8 mouse cellular contexts compared by ENCODE assay signal in the genomic region with DNA sequence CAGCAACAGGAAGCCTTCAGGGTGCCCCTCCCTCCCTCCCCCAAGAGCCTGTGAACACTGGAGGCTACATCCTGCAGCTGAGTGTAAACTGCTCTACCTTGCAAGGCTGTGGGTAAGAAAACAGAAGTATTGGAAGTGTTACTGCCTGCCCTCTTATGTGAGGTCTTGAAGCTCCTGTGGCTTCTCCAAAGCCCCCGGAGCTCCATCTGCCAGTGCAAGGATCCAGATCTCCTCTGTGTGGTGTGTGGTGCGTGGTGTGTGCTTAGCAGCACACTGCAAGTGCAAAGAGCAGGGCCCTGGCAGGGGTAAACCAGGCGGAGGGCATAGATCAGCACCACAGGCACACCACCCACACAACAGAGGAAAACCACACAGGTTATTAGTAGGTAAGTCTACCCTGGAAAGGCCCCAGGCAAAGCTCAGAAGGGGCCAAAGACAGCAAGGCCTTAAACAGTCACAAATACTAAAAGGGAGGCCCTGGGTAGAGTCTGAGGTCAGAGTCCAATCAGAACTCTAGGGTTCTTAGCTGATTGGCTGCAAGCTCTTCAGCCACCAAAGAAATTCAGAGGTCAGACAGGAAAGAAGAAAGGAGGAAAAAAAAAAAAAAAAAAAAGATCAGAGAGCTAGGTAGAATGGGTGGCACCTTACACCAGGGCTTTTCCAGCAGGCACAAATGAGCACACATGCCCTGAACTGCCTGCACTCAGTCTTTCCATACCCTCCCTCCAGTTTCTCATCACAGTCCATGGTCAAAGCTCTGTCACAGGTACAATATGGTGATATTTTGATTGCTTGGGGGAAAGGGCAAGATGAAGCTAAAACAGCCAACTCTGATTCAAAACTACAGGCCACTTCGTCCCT. TPM values are rescaled to one million over a fixed set of nuclear protein-coding genes. Genes with fewer than 3 reads are reported as not detected.
DNase-seq lines count a peak whose midpoint lies in the region; ATAC-seq and TF ChIP-seq lines count a peak whose summit lies in the region.

No protein-coding gene starts in this region.

- H3K4me1 ChIP-seq in MEL (ENCODE audit: control insufficient read depth in 1 of 2, insufficient read depth in 2 of 2, low read length in 2 of 2): peaks cover 7 to 37% of the 10 kb centered on the region in 2 experiments; a peak in 3 of 4 replicates
- peaks cover 23% of the 10 kb centered on the region for H3K4me1 ChIP-seq in hindbrain, embryonic 14.5 days (replicated peaks; ENCODE audit: control insufficient read depth, insufficient read depth, low read length)
- H3K4me1 ChIP-seq in liver, embryonic 13.5 days (replicated peaks): peaks cover 83% of the 10 kb centered on the region

- TF ChIP-seq CTCF in MEL (IDR thresholded peaks at IDR 0.05 in 2 of 3, conservative IDR thresholded peaks at IDR 0.05 in 1 of 3; ENCODE audit: control insufficient read depth in 1 of 3, insufficient read depth in 1 of 3, low read depth in 2 of 3, low read length in 3 of 3, poor library complexity in 1 of 3, severe bottlenecking in 1 of 3): no peak

- WGBS in hindbrain, embryonic 14.5 days: 61% methylated on average over 4 of the region's 4 CpGs
- 27% methylated on average over 4 of the region's 4 CpGs for WGBS in liver, embryonic 13.5 days (ENCODE audit: insufficient replicate concordance)

- peaks cover 0 to 23% of the 10 kb centered on the region in 2 experiments; a peak in 2 of 4 replicates for H3K36me3 ChIP-seq in MEL (ENCODE audit: control insufficient read depth in 1 of 2, insufficient read depth in 2 of 2, low read length in 2 of 2)
- H3K36me3 ChIP-seq in hindbrain, embryonic 14.5 days (replicated peaks; ENCODE audit: control insufficient read depth, insufficient read depth): no peaks in the 10 kb centered on the region
- peaks cover 16% of the 10 kb centered on the region for H3K36me3 ChIP-seq in liver, embryonic 13.5 days

- H3K4me2 ChIP-seq in hindbrain, embryonic 14.5 days (replicated peaks): peak overlapping the region; percentile 88
- H3K4me2 ChIP-seq in liver, embryonic 13.5 days: peak overlapping the region; percentile 99

- no peak for TF ChIP-seq RAD21 in MEL (IDR thresholded peaks at IDR 0.05; ENCODE audit: low read depth, low read length)

- no peak overlapping the region for H3K27ac ChIP-seq in MEL (ENCODE audit: control insufficient read depth, low read depth, low read length)
- no peak overlapping the region for H3K27ac ChIP-seq in hindbrain, embryonic 14.5 days
- H3K27ac ChIP-seq in liver, embryonic 13.5 days: peak overlapping the region; percentile 84

- intact Hi-C loops in heart, postnatal 10 days (cut with DNase I): no loop called here

- H3K27me3 ChIP-seq in MEL (ENCODE audit: control insufficient read depth in 1 of 2, insufficient read depth in 2 of 2, low read length in 2 of 2): no peaks in the 10 kb centered on the region
- H3K27me3 ChIP-seq in hindbrain, embryonic 14.5 days (ENCODE audit: control insufficient read depth, insufficient read depth, low read length): no peaks in the 10 kb centered on the region
- H3K27me3 ChIP-seq in liver, embryonic 13.5 days: peaks cover 29% of the 10 kb centered on the region

- H3K4me3 ChIP-seq in MEL (ENCODE audit: control insufficient read depth in 1 of 2, insufficient read depth in 1 of 2, low read depth in 2 of 2, low read length in 2 of 2): peak overlapping the region; percentile 80 to 92
- H3K4me3 ChIP-seq in hindbrain, embryonic 14.5 days (replicated peaks; ENCODE audit: low read length): peak overlapping the region; percentile 90
- peak overlapping the region; percentile 94 for H3K4me3 ChIP-seq in liver, embryonic 13.5 days (replicated peaks)

- no peak for TF ChIP-seq POLR2A in MEL (IDR thresholded peaks at IDR 0.05; ENCODE audit: control insufficient read depth in 1 of 2, insufficient read depth in 1 of 2, low read depth in 1 of 2, low read length in 2 of 2, poor library complexity in 1 of 2)

- H3K9ac ChIP-seq in MEL (ENCODE audit: control insufficient read depth, low read depth, low read length, poor library complexity, severe bottlenecking): peak overlapping the region; percentile 85
- H3K9ac ChIP-seq in hindbrain, embryonic 14.5 days: peak overlapping the region; percentile 93
- H3K9ac ChIP-seq in liver, embryonic 13.5 days: peak overlapping the region; percentile 93

- DNase-seq in heart, adult 11 months: peak; percentile 92
- DNase-seq in heart, postnatal 10 days: no peak
- no peak for DNase-seq in MEL (ENCODE audit: low read depth, low spot score)
- DNase-seq in hindbrain, embryonic 14.5 days (ENCODE audit: low spot score): no peak
- DNase-seq in liver, embryonic 13.5 days: no peak
- peak; percentile 40 to 45 for DNase-seq in thymus, postnatal 10 days (ENCODE audit: low spot score in 2 of 2)
- no peak for DNase-seq in adrenal gland, adult 18-20 months (ENCODE audit: low spot score in 2 of 2)
- DNase-seq in frontal cortex, adult 2 months (ENCODE audit: extremely low spot score in 1 of 2, low spot score in 1 of 2): no peak

- no peak for TF ChIP-seq EP300 in MEL (IDR thresholded peaks at IDR 0.05; ENCODE audit: low read depth in 1 of 2, low read length in 2 of 2)

- no peaks in the 10 kb centered on the region for H3K9me3 ChIP-seq in MEL (replicated peaks; ENCODE audit: insufficient read depth, low read length)
- no peaks in the 10 kb centered on the region for H3K9me3 ChIP-seq in hindbrain, embryonic 14.5 days (ENCODE audit: control insufficient read depth, low read length)
- H3K9me3 ChIP-seq in liver, embryonic 13.5 days (replicated peaks): no peaks in the 10 kb centered on the region

- ATAC-seq in hindbrain, embryonic 14.5 days (ENCODE audit: low FRiP score): no peak
- ATAC-seq in liver, embryonic 13.5 days (ENCODE audit: low read depth): no peak

- H3K79me2 ChIP-seq in MEL (ENCODE audit: control insufficient read depth, insufficient read depth, low read length, poor library complexity): peaks cover 42% of the 10 kb centered on the region

TF ChIP-seq in MEL, 35 proteins besides CTCF, POLR2A, EP300 and RAD21:
- TF ChIP-seq ZNF384 (IDR thresholded peaks at IDR 0.05; ENCODE audit: low read depth, low read length): peak; percentile 49
- TF ChIP-seq JUND (IDR thresholded peaks at IDR 0.05; ENCODE audit: low read depth, low read length): no peak

RNA-seq across cellular contexts. Expression of a gene that starts 13.5 kb away (rescaled TPM):
- 10 to 100 TPM; 64.3 to 85.9 TPM for total RNA-seq in heart, postnatal 10 days (2021)
- 65.6 and 66.1 TPM in 2 replicates for total RNA-seq in MEL (2012; rRNA removed)
- 100 to 1,000 TPM in 1 of 2 experiments, not detected in 1; 165 TPM for polyA plus RNA-seq in MEL (2012; ENCODE audit: insufficient read depth in 1 of 2, insufficient read length in 2 of 2, low read depth in 1 of 2, low replicate concordance in 2 of 2, missing spikeins in 1 of 2)
- polyA plus RNA-seq in hindbrain, embryonic 14.5 days (2014; fragmentation: Nextera tagmentation; extraction: Ambion mirVana): 39.0 and 42.6 TPM in 2 replicates
- polyA plus RNA-seq in liver, embryonic 13.5 days (2015; fragmentation: Nextera tagmentation; extraction: Ambion mirVana): 24.7 and 28.0 TPM in 2 replicates
- total RNA-seq in adrenal gland, adult 18-20 months (2021): 10 to 100 TPM; 38.9 to 40.3 TPM
- polyA plus RNA-seq in frontal cortex, adult 2 months (2012; rRNA removed): 590 and 632 TPM in 2 replicates

RNA-seq across cellular contexts. Expression of a gene that starts 16.6 kb away (rescaled TPM):
- total RNA-seq in heart, postnatal 10 days (2021): not detected
- total RNA-seq in MEL (2012; rRNA removed): 0.85 and 1.2 TPM in 2 replicates
- 10 to 100 TPM in 1 of 2 experiments, not detected in 1; 22.7 TPM for polyA plus RNA-seq in MEL (2012; ENCODE audit: insufficient read depth in 1 of 2, insufficient read length in 2 of 2, low read depth in 1 of 2, low replicate concordance in 2 of 2, missing spikeins in 1 of 2)
- polyA plus RNA-seq in hindbrain, embryonic 14.5 days (2014; fragmentation: Nextera tagmentation; extraction: Ambion mirVana): 0.39 TPM in 1 of 2 replicates, not detected in the other
- 0.80 and 0.89 TPM in 2 replicates for polyA plus RNA-seq in liver, embryonic 13.5 days (2015; fragmentation: Nextera tagmentation; extraction: Ambion mirVana)
- total RNA-seq in adrenal gland, adult 18-20 months (2021): not detected
- polyA plus RNA-seq in frontal cortex, adult 2 months (2012; rRNA removed): 0.04 and 0.12 TPM in 2 replicates

RNA-seq across cellular contexts. Expression of a gene that starts 30.0 kb away (rescaled TPM):
- 10 to 100 TPM; 51.5 to 56.1 TPM for total RNA-seq in heart, postnatal 10 days (2021)
- 0.19 and 0.59 TPM in 2 replicates for total RNA-seq in MEL (2012; rRNA removed)
- 1 to 10 TPM in 1 of 2 experiments, not detected in 1; 3.4 TPM for polyA plus RNA-seq in MEL (2012; ENCODE audit: insufficient read depth in 1 of 2, insufficient read length in 2 of 2, low read depth in 1 of 2, low replicate concordance in 2 of 2, missing spikeins in 1 of 2)
- 154 and 171 TPM in 2 replicates for polyA plus RNA-seq in hindbrain, embryonic 14.5 days (2014; fragmentation: Nextera tagmentation; extraction: Ambion mirVana)
- 50.1 and 52.2 TPM in 2 replicates for polyA plus RNA-seq in liver, embryonic 13.5 days (2015; fragmentation: Nextera tagmentation; extraction: Ambion mirVana)
- 1 to 10 TPM; 7.2 to 7.8 TPM for total RNA-seq in adrenal gland, adult 18-20 months (2021)
- polyA plus RNA-seq in frontal cortex, adult 2 months (2012; rRNA removed): 53.6 and 61.5 TPM in 2 replicates

RNA-seq across cellular contexts. Expression of a gene that starts 35.1 kb away (rescaled TPM):
- under 1 TPM in 1 of 2 experiments, not detected in 1; 0.17 TPM for total RNA-seq in heart, postnatal 10 days (2021)
- total RNA-seq in MEL (2012; rRNA removed): 23.9 and 29.0 TPM in 2 replicates
- 10 to 100 TPM in 1 of 2 experiments, not detected in 1; 21.5 TPM for polyA plus RNA-seq in MEL (2012; ENCODE audit: insufficient read depth in 1 of 2, insufficient read length in 2 of 2, low read depth in 1 of 2, low replicate concordance in 2 of 2, missing spikeins in 1 of 2)
- 0.52 and 0.67 TPM in 2 replicates for polyA plus RNA-seq in hindbrain, embryonic 14.5 days (2014; fragmentation: Nextera tagmentation; extraction: Ambion mirVana)
- polyA plus RNA-seq in liver, embryonic 13.5 days (2015; fragmentation: Nextera tagmentation; extraction: Ambion mirVana): 0.07 and 0.09 TPM in 2 replicates
- 1 to 10 TPM; 3.7 to 4.6 TPM for total RNA-seq in adrenal gland, adult 18-20 months (2021)
- 36.1 and 39.2 TPM in 2 replicates for polyA plus RNA-seq in frontal cortex, adult 2 months (2012; rRNA removed)

Comparison
In these comparisons a context has a peak if more than half of its experiments do, and no peak if none do; other contexts are left out.
1. DNase-seq: peak in heart, adult 11 months (single experiment) and thymus, postnatal 10 days (2 of 2); none in heart, postnatal 10 days (0 of 2), MEL (single experiment), hindbrain, embryonic 14.5 days (single experiment), liver, embryonic 13.5 days (single experiment), adrenal gland, adult 18-20 months (0 of 2) and frontal cortex, adult 2 months (0 of 2).
2. RNA of a gene that starts 30.0 kb away (polyA plus RNA-seq): 154 to 171 TPM in hindbrain, embryonic 14.5 days, 53.6 to 61.5 TPM in frontal cortex, adult 2 months and 50.1 to 52.2 TPM in liver, embryonic 13.5 days; 3.4 TPM in MEL; every median in the first group is over 10 times any median in the second.
3. Peak in every context shown above with its lines, with median percentiles within 50 percentile points of each other: H3K4me3 ChIP-seq and H3K9ac ChIP-seq.